Mouse (Mus musculus) R1 (cell line): ENCODE results near the gene Homez.
A peak's percentile ranks its signal among the peaks of the same experiment; 100 is the strongest.

Experiments used
- DNase-seq: peaks from one replicate; pipeline ENCODE4 v3.0.0-alpha.2; 2018; ENCODE audit warnings: low read depth, low spot score

Gene Homez

DNA sequence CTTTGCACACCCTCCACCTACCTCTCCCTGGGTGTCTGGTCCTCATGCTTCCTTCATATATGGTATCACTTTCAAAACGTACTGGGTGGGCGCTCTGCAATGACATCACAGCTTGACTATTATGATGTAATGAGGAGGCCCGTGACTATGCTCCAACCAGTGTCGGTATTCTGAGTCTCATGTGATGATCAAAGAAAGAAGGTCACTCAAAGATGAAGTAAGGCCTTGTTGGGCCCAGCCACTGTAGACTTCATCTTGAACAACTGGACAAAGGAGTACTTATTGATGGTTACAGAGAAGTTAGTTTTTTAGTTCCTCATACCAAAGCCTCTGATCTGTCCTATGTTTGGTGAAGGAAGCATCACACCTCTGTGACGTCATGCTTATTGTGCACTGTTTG lies at the start of gene Homez:
Gene Homez (minus strand): TSS at position 101 of the 400 bp plus-strand sequence.
- no peak for DNase-seq

DNA sequence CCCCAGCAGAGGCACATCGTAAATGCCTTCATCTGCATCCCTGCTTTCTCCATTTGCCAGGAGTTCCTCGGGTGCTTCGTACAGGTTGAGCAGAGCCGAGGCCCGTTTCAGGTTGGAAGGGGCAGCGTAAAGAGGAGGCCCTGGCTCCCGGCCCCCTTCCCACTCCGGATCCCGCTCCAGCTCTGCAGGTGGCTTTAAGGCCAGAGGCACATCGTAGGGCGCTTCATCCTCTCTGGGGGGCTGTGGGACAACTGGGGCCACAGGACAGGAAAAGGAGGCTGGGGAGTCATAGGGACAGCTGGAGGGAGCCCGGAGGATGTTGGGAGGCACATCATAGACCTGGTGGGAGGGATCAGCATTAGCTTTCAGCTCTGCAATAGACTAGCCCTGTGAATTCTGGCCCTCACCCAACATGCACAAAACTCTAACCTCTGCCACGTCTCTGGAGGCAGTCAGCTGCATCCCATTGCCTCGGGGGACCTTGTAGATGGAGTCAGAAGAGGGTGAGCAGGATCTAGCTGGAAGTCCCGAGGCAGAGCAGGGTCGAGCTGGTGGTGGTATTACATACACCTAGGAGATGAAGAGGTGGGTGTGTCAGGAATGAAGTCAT lies 49.4 kb upstream of the Homez start:
- DNase-seq, result no peak

DNA sequence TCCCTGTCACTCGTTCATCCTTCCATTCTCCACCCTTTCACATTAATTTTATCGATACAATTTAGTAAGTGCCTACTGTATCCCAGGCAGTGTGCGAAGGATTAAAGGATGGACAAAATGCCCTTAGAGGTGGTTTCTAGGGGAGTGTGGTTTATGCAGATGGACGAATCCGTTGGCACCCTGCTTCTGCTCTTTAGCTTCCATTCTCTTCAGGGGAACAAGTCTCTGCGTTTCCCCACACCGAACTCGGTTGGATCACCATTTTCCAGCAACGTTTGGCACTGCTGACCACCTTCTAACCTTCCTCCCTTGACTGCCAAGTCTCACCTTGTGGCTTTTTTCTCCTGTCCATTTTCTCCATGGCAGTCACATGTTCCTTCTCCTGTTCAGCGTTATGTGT lies 42.6 kb upstream of the Homez start:
- no peak for DNase-seq

DNA sequence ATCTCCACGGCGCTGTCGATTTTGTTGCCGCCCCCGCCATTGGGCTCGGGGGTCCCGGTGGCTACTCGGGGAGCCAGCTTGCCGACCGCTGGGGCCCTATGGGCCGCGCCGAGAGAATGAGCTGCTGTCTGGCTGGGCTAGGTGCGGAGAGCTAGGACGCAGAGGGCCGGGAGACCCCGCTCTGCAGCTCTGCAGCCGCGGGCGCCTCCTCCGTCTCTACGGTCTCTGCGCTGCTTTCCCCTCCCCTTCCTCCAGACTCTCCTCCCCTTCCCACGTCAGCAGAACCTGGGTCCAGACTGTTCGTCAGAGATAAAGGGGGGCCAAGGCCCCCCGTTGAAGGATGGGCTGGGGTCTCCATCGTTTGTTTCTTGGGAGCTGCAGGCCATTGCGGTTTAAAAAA lies 42.1 kb upstream of the Homez start, which contains the start of gene Slc22a17:
Gene Slc22a17 (minus strand): TSS at position 247 of the 400 bp plus-strand sequence.
- DNase-seq, result peak; percentile 68

DNA sequence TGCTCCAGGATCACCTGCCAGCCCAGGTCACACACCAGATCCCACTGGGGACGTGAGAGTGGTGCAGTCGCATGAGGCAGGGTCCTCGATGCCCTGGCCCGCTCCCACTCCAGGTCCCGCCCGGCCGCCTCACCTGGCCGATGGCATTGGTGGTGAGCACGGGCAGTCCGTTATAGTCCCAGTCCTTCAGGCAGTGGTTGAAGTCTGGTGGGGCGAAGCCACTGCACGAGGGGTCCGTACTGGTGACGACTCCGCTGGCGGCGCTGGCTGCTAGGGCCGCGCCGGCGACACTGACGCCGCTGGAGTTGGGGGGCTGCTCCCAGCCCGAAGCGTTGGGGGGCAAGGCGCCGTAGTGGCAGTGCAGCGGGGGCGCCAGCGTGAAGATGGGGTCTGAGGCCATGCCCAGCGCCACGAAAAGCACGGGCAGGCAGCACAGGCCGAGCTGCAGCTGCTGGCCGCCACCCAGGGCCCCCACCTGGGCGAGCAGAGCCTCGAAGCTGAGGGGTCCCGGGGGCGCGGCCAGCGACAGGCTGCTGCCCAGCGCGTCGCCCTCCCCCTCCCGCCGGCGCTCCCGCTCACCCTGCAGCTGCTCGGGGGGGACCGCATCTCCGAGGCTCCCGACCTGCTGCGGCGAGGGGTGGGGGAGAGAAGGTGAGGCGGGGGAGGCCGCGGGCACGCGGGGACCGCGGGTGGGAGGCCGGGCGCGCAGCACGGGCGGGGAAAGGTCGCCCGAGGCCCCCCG lies 41.5 kb upstream of the Homez start:
- DNase-seq, result no peak

DNA sequence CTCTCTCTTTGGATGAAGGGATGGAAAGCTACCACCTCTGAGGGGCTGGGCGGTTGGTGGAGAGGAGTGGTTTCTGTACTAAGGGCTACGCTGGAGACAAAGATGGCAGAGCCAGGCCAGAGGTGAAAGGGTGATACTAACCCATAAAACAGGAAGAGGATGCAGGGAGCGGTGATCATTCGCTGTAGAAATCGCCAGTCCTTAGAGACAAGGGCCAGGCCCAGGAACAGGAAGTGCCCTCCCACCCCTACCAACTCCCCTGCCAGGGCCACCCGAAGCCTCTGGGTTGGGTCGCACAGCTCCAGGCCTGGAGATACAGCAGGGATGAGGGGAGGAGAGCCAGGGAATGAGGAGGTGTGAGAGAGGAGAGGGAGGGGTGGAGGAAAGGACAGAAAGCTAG lies 37.9 kb upstream of the Homez start:
- no peak for DNase-seq

DNA sequence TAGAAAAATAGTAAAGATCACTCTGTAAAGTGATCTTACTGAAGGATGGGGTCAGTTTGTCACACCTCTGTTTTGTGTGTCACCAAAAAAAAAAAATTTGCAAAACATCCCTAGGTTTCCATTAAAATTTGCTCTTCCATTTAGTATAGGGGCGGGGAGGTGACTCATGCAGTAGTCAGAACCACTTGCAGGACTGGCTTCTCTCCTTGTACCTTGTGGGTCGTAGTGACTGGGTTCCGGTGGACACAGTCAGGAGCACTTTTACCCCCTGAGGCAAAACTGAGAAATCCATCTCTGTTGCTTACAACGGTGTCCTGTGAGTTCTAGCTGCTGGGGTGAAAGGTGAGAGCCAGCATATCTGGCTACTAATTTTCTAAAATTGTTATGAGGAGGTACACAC lies 32.9 kb upstream of the Homez start:
- no peak for DNase-seq

DNA sequence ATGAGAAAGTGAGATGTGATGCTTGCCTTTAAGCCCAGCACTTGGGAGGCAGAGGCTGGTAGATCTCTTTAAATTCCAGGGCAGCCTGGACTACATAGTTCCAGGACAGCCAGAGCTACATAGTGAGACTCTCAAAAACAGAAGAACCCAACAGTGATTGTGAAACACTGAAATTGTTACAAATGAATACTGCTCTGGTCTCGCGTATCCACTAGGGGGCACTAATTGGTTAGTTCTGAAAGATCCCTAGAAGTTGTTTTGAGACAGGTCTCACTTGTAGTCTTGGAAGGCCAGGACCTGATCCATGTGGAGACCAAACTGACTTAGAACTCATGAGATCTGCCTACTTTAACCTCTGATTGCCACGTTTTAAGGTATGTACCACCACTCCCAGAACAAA lies 29.6 kb upstream of the Homez start:
- peak; percentile 87 for DNase-seq

DNA sequence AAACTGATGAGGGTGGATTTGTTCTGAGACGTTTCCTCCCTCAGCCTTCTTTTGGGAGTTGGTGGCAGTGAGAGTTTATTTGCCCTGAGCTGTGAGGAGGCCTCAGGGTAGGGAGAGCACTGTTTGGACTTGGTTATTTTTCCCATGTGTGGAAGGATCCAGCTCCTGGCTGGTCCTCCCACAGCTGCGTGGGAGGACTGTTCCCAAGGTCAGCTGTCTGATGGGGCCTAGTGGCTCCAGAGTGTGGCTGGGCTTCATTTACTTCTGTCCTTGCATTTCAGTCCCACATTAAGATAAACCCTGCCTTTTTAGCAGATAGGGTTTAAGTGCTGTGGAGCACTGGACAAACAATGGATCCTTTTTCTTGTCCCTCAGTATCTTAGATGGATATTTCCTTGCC lies 26.7 kb upstream of the Homez start:
- no peak for DNase-seq

DNA sequence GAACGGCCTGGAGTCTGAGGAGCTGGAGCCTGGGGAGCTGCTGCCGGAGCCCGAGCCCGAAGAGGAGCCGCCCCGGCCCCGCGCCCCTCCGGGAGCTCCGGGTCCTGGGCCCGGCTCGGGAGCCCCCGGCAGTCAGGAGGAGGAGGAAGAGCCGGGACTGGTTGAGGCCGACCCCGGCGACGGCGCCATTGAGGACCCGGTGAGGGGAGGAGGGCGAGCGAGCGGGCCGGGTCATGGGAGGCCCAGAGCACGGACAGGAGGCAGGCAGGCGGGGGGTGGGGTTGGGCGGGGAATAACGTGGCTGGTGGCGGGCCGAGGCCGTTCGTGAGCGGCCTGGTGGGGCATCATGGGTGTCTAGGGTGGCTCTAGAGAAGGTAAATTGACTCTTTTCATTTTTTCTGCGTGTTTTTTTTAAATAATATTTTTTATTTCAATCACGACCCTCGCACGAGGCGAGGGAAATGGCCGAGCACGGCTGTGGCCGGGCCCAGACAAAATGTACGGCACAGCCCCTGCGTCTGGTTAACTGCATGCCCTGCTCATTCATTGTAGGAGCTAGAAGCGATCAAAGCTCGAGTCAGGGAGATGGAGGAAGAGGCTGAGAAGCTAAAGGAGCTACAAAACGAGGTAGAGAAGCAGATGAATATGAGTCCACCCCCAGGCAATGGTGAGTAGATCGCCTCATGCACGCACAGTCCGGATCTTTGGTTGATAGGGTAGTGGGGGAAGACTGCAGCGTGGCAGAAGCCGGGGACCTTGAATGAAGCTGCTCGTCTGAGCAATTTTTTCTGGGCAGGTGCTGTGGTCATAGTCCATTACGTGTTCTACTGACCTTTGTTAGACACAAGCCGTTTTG lies 23.8 kb upstream of the Homez start:
- DNase-seq, result peak; percentile 51

DNA sequence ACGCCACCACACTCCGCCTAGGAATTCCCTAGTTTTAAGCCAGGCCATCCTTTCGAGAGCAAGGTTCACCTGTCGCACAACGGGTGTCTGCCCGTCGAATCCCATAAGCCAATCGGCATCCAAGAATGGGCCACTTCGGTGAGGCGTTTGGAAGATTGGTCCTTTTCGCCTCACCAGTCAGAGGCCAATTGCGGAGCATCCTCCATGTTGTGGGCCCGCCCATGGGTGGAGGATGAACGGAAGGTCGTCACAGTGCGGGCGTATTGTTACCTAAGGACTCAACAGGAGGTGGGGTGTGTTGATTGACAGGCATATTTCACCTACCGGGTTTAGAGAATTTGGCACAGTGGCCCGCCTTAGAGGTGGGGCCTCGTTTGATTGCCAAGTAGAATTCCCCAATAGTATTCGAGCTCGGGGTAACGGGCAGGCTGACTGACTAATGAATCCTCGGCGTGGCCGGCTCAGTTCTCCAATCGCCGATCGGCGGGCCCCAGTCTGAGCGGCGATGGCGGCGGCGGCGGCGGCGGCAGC lies 23.0 kb upstream of the Homez start:
- peak; percentile 100 for DNase-seq

DNA sequence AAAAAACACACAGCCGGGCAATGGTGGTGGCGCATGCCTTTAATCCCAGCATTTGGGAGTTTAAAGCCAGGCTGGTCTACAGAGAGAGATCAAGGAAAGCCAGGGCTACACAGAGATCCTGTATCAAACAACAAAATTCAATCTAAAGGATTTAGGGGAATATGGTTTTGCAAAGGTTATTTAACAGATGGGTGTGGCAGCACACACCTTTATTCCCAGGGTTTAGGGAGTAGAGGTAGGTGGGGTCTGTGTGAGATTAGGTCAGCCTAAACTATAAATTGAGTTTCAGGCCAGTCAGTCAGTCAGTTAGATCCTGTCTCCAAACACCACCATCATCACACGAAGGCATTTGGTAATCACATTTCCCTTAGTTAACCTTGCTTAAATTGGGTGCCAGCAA lies 21.4 kb upstream of the Homez start, which contains the start of gene Pabpn1:
Gene Pabpn1 (plus strand): TSS at position 301 of the 400 bp plus-strand sequence.
- no peak for DNase-seq

DNA sequence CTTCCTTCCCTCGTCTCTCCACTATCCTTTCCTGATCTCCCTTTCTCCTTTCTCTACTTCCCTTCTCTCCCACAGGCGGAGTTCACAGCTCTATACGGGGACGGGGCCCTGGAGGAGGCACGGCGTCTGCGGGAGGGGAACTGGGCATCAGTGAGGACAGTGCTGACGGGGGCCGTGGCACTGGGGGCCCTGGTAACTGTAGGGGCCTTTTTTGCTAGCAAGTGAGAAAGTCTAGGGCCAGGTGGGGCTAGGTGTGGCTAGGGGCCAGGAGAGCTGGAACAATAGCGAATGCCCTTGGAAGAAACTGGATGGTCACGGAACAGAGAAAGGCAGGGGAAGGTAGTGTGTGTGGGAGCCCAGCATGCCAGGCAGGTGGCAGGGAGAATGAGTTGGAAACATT lies 14.5 kb upstream of the Homez start:
- no peak for DNase-seq

DNA sequence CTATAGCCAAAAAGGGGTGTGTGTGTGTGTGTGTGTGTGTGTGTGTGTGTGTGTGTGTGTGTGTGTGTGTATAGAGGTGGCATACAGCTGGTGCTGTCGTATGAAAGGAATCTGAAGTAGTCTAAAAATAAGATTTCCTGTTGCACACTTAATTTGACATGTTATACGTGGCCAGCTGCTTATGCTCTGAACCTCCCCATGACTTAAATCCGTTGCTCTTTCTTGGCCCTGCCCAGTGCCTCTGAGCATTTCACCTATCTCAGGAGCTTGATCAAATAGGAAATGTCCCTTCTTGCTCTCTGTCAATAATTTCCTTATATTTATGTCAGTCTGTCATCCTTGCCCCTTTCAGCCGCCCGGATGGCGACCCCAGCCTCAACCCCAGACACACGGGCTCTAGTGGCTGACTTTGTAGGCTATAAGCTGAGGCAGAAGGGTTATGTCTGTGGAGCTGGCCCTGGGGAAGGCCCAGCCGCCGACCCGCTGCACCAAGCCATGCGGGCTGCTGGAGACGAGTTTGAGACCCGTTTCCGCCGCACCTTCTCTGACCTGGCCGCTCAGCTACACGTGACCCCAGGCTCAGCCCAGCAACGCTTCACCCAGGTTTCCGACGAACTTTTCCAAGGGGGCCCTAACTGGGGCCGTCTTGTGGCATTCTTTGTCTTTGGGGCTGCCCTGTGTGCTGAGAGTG lies 13.4 kb upstream of the Homez start:
- DNase-seq, result no peak

DNA sequence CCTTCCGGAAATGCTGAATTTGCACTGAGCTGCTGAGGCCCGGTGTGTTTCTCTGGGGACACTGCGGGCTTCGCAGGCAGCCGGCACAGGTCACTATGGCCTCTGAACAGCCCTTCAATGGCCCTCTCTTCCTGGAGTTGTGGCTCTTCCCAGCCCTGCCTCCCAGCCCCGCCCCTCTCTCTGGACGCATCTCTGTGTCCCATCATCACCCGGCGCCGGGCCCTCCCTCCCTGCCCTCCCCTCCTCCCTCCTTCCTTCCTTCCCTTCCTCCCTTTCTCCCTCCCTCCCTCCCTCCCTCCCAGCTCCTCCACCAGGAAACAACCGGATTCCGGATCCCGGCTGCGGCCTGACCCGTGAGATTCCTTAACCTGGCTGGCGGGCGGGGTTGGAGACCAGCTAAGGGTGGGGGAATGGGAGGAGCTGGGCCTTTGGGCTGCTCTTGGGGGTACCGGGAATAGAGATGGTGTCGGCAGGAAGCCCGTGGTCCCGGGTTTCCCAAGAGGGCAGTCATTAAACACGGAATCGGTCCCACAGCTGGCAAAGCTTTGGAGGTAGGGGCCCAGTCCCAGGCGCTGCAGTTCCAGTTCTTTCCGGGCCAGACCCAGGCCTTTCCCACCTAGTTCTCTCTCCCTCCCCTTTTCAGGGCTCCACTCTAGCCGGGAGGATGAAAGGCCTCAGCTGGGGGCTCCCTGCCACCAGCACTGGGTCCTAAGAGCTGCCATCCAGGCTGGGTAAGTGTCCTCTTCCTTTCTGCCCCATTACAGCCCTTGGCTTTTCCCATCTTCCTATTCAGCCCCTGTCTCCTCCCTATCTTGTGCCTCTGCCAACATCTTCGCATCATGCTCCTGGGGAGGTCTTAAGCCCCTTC lies 12.6 kb upstream of the Homez start, which contains the start of the genes Bcl2l2 and Gm20521:
Gene Bcl2l2 (plus strand): TSS at position 224 of the 868 bp plus-strand sequence.
Gene Gm20521 (plus strand): TSS at position 288 of the 868 bp plus-strand sequence.
- peak; percentile 91 for DNase-seq

DNA sequence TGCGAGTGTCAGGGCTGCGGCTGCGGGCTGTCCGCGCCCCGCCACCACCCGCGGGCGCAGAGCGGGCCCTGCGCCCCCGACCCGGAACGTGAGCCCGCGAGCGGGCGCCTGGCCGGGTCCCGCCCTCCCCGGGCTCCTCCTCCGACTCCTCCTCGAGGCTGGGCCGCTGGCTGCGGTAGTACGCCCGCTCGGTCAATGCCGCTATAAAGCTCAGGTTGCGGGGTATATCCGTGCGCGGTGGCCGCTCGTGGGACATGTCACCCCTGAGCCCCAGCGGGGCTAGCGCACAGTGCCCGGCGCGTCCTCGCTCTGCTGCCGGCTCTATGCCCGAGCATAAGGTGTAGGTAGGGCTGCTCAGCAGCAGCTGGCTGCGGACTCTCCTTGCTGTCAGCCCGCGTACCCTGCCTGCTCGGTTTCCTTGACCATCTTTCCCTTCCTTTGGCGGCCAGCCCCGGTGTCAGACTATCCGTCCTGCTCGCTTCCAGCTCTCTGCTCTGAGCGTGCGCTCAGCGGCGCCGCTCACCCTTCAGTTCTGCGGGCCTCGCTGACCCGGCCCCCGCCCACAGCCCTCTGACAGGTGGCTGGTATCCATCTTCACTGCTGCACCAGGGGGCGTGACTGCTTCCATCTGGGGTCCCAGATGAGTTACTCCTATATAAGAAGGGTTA lies 6.4 kb upstream of the Homez start, which contains the start of gene Ppp1r3e:
Gene Ppp1r3e (minus strand): TSS at position 503 of the 668 bp plus-strand sequence.
- DNase-seq, result peak; percentile 75

DNA sequence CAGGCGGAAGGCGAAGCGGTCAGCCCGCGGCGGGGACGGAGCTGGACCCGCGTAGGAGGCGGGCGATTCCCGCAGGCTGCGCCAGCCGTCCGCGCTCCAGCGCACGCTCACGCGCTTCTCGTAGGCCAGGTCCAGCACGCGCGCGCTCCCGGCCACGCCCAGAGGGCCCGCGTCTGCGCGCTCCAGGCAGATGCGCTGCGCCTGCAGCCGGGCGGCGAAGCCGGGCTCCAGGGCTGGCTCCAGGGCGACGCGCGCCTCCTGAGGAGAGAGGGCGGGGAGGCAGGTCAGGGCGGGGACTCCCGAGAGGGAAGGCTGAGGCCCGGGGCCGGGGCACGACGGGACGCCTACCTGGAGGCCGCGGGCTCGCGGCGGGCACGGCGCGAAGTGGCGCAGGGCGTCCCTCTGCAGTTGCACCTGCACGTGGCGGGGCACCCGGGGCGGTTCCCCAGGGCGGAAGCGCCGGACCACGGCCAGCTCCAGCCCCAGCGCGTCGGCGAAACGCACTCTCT lies 5.8 kb upstream of the Homez start:
- peak; percentile 94 for DNase-seq

DNA sequence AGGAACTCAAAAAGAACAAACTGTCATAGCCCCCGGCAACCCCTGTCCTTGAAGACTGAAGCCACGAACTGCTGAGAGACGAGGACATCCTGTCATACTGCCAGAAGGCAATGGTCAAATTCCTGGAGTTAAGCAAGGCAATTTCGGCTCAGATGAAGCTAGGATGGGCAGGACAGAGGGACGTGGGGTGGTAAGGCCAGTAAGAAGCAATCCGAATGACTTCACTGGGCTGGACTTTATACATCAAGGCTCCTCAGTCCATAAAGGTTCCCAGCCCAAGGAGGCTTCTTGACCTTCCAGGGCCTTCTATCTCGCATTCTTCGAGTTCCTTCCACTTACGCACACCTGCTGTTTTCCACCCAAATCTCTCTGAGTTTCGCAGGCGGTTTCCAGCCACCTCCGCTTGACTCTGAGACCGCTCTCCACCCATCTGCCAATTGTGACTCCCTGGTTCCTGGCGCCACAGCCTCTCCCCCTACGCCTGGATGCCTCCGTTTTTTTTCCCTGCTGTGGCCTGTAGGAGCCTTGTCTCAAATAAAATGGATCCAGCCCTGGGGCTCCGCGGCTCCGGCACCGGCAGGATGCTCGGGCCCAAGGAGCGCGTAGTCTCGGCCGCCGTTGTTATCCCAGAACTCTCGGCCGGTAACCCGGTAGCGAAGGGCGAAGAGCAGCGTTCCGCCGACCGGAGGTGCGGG lies 5.2 kb upstream of the Homez start:
- DNase-seq, result peak; percentile 88

DNA sequence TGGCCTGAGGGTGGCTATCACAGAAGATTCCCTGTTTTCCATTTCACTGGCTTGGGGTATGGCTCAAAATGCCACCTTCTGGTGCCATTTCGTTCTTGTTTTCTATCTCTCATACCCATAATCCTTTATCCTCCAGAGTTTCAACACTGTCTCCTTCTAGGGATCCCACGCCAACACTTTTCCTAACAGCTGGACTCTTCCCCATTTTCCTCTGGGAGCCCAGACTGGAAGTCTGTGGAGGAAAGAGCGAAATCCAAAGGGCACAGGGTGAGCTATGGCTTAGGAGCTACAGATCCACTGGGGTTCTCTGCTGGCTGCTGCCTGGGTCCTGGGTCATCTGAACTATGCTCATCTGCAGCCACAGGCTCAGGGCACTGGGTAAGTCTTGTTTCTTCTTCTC lies 3.4 kb upstream of the Homez start:
- DNase-seq, result no peak
